Mouse (Mus musculus): ENCODE data around the gene Cmtr1.

GRCm38 (mm10) chr17:29712565-29712964 lies 52.2 kb downstream of the Cmtr1 start:
- TF ChIP-seq CTCF (conservative IDR thresholded peaks at IDR 0.05; ENCODE audit: insufficient read depth, insufficient read length, low read depth, low read length) (no peak), POLR2A (IDR thresholded peaks at IDR 0.05; ENCODE audit: low read depth, low read length) (no peak)

All from kidney, adult 2 months (tissue).